In the genomic region with DNA sequence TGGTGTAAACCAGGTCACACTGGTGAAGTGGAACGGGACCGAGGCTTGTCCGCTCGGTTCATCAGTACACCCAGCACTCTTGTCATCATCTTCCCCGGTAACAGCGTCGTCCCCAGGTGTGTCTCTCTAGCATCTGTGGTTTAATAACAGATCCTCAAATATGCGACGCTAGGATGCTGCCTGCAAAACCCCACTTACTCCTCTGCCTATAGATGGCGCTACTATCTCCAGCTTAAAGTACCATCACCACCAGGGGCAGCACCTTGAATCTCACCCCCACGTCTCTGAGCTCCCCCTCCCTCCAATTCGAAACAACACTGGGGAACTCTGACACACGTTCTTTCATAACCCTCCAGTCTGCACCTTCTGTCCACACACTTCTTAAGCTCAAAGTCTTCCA, we compare ENCODE assay signal across 12 mouse cellular contexts.
A peak's percentile ranks its signal among the peaks of the same experiment; 100 is the strongest.
DNase-seq lines count a peak whose midpoint lies in the region; TF ChIP-seq lines count a peak whose summit lies in the region.
"Had no signal": no experiment of that assay in that cellular context is flagged by ENCODE, and none has a peak within 500 bp of the region (broad histone marks: within the 10 kb centered on the region; RNA-seq: fewer than 3 reads in every experiment).

No protein-coding gene starts in this region.

- DNase-seq in layer of hippocampus, adult 2 months (ENCODE audit: low spot score in 2 of 2), result no peak
- DNase-seq in layer of hippocampus, postnatal 36 days, result no peak
- peak; percentile 46 to 53 for DNase-seq in B cell, adult 2 months
- peak; percentile 9 for DNase-seq in CD4-positive helper T cell, adult 2 months (ENCODE audit: low read depth, low spot score)
- no peak for DNase-seq in embryo, embryonic 10 days (ENCODE audit: low spot score)
- no peak for DNase-seq in left cerebral cortex, adult 8-10 months (ENCODE audit: low spot score in 2 of 2)
- no peak for DNase-seq in urinary bladder, adult 2 months (ENCODE audit: low spot score)
- DNase-seq: heart, adult 18-20 months; kidney, adult 11 months had no signal

- no peak overlapping the region for H3K4me3 ChIP-seq in layer of hippocampus, adult 2 months
- no peak overlapping the region for H3K4me3 ChIP-seq in cortical plate, adult 2 months (ENCODE audit: insufficient read depth, low read length)
- H3K4me3 ChIP-seq: forebrain, embryonic 12.5 days; left cerebral cortex, adult 2 months had no signal

- 0 out of 2 replicates have a peak, but pooled peaks cover 2% of the 10 kb centered on the region for H3K4me1 ChIP-seq in cortical plate, adult 2 months (ENCODE audit: control insufficient read depth, insufficient read depth, low read length)

- no peak for TF ChIP-seq POLR2A in cortical plate, adult 2 months (IDR thresholded peaks at IDR 0.05; ENCODE audit: extremely low read depth, insufficient read depth, low read length)

- no peak overlapping the region for H3K27ac ChIP-seq in layer of hippocampus, adult 2 months
- H3K27ac ChIP-seq in cortical plate, adult 2 months (ENCODE audit: insufficient read depth, low read length), result no peak overlapping the region
- H3K27ac ChIP-seq: forebrain, embryonic 12.5 days; left cerebral cortex, adult 2 months had no signal

- peak; percentile 43 for TF ChIP-seq CTCF in layer of hippocampus, adult 2 months (conservative IDR thresholded peaks at IDR 0.05)
- TF ChIP-seq CTCF in cortical plate, adult 2 months (IDR thresholded peaks at IDR 0.05; ENCODE audit: extremely low read depth, insufficient read depth, low read length), result 0 out of 2 replicates have a peak, but pooled peaks have one; percentile 18

Comparison
In these comparisons a context has a peak if more than half of its experiments do, and no peak if none do; other contexts are left out.
1. DNase-seq: peak in B cell, adult 2 months (2 of 2) and CD4-positive helper T cell, adult 2 months (single experiment); none in layer of hippocampus, adult 2 months (0 of 2), layer of hippocampus, postnatal 36 days (0 of 2), embryo, embryonic 10 days (single experiment), left cerebral cortex, adult 8-10 months (0 of 2) and urinary bladder, adult 2 months (single experiment).